10 mouse cellular contexts compared by ENCODE assay signal in the genomic region with DNA sequence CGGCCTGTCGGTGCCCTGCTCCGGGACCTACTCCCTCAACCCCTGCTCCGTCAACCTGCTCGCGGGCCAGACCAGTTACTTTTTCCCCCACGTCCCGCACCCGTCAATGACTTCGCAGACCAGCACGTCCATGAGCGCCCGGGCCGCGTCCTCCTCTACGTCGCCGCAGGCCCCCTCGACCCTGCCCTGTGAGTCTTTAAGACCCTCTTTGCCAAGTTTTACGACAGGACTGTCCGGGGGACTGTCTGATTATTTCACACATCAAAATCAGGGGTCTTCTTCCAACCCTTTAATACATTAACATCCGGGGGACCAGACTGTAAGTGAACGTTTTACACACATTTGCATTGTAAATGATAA. TPM values are rescaled to one million over a fixed set of nuclear protein-coding genes. Genes with fewer than 3 reads are reported as not detected.
DNase-seq lines count a peak whose midpoint lies in the region; ATAC-seq and TF ChIP-seq lines count a peak whose summit lies in the region.
"Had no signal": no experiment of that assay in that cellular context is flagged by ENCODE, and none has a peak within 500 bp of the region (broad histone marks: within the 10 kb centered on the region; RNA-seq: fewer than 3 reads in every experiment).

No protein-coding gene starts in this region.

- no peak for DNase-seq in left cerebral cortex, adult 2 months (ENCODE audit: extremely low spot score in 1 of 2, low spot score in 2 of 2)
- DNase-seq in left cerebral cortex, adult 8-10 months (ENCODE audit: low spot score in 2 of 2), result no peak
- DNase-seq in embryo, embryonic 10.5 days (ENCODE audit: low spot score), result peak; percentile 54
- no peak for DNase-seq in ovary, adult 18-20 months (ENCODE audit: low spot score)
- no peak for DNase-seq in cerebellum, adult 9-10 months

- intact Hi-C loops in left cerebral cortex, adult 2 months (cut with DNase I), result no loop called here

- no peaks in the 10 kb centered on the region for H3K9me3 ChIP-seq in forebrain, embryonic 12.5 days
- H3K9me3 ChIP-seq in midbrain, embryonic 13.5 days, result no peaks in the 10 kb centered on the region

- peaks cover 9% of the 10 kb centered on the region; the same call in 1 of the 2 replicates for H3K36me3 ChIP-seq in forebrain, embryonic 12.5 days (replicated peaks)
- H3K36me3 ChIP-seq in midbrain, embryonic 13.5 days, result no peaks in the 10 kb centered on the region

- peak overlapping the region; percentile 100 for H3K9ac ChIP-seq in forebrain, embryonic 12.5 days
- H3K9ac ChIP-seq in midbrain, embryonic 13.5 days (replicated peaks), result no peak overlapping the region; the same call in 1 of the 2 replicates

- H3K4me2 ChIP-seq in forebrain, embryonic 12.5 days, result peak overlapping the region; percentile 4; the same call in 1 of the 2 replicates
- H3K4me2 ChIP-seq in midbrain, embryonic 13.5 days (replicated peaks), result no peak overlapping the region

- 1% methylated on average over 23 of the region's 23 CpGs for WGBS in forebrain, embryonic 12.5 days
- WGBS in midbrain, embryonic 13.5 days, result under 1% methylated on average over 23 of the region's 23 CpGs

- peaks cover 8% of the 10 kb centered on the region; the same call in 1 of the 2 replicates for H3K4me1 ChIP-seq in forebrain, embryonic 12.5 days
- H3K4me1 ChIP-seq in midbrain, embryonic 13.5 days (replicated peaks), result peaks cover 11% of the 10 kb centered on the region; the same call in 1 of the 2 replicates

- TF ChIP-seq CTCF in left cerebral cortex, adult 2 months (IDR thresholded peaks at IDR 0.05), result no peak

- peak overlapping the region; percentile 98 for H3K27ac ChIP-seq in left cerebral cortex, adult 2 months
- peak overlapping the region; percentile 100 for H3K27ac ChIP-seq in forebrain, embryonic 12.5 days
- H3K27ac ChIP-seq in midbrain, embryonic 13.5 days, result peak overlapping the region; percentile 47; the same call in 1 of the 2 replicates

- peaks cover 31% of the 10 kb centered on the region; the same call in 1 of the 2 replicates for H3K27me3 ChIP-seq in forebrain, embryonic 12.5 days
- peaks cover 79% of the 10 kb centered on the region for H3K27me3 ChIP-seq in midbrain, embryonic 13.5 days

- ATAC-seq in forebrain, embryonic 12.5 days (ENCODE audit: low FRiP score), result no peak
- no peak; the same call in 1 of the 2 replicates for ATAC-seq in midbrain, embryonic 13.5 days

- peak overlapping the region; percentile 72 for H3K4me3 ChIP-seq in left cerebral cortex, adult 2 months
- peak overlapping the region; percentile 92 for H3K4me3 ChIP-seq in forebrain, embryonic 12.5 days (replicated peaks)
- peak overlapping the region; percentile 33 for H3K4me3 ChIP-seq in midbrain, embryonic 13.5 days (replicated peaks)

RNA-seq across cellular contexts. Expression of gene Gm43517, which starts 0.6 kb away (rescaled TPM):
- total RNA-seq in left cerebral cortex, adult 2 months (2021), result 1 to 10 TPM; 6.9 to 8.6 TPM
- 1 to 10 TPM; 5.9 to 7.2 (median 6.5) TPM for total RNA-seq in left cerebral cortex, adult 8-10 months (2022)
- polyA plus RNA-seq in forebrain, embryonic 12.5 days (2016; fragmentation: Nextera tagmentation; extraction: Ambion mirVana), result 1.9 and 2.2 TPM in 2 replicates
- polyA plus RNA-seq in midbrain, embryonic 13.5 days (2015; fragmentation: Nextera tagmentation; extraction: Ambion mirVana), result 0.15 TPM in 1 of 2 replicates, not detected in the other
- total RNA-seq: liver, adult 2 months had no signal
- polyA plus RNA-seq: liver, adult 2 months; neural tube, embryonic 11.5 days; stomach, embryonic 14.5 days had no signal

RNA-seq across cellular contexts. Expression of gene Foxg1, which starts 3.2 kb away (rescaled TPM):
- 100 to 1,000 TPM; 111 to 112 TPM for total RNA-seq in left cerebral cortex, adult 2 months (2021)
- 100 to 1,000 TPM in 1 of 4 experiments, 10 to 100 TPM in 3; 89.6 to 102 (median 96.9) TPM for total RNA-seq in left cerebral cortex, adult 8-10 months (2022)
- polyA plus RNA-seq in forebrain, embryonic 12.5 days (2016; fragmentation: Nextera tagmentation; extraction: Ambion mirVana), result 59.7 and 68.4 TPM in 2 replicates
- 0.63 and 6.4 TPM in 2 replicates for polyA plus RNA-seq in midbrain, embryonic 13.5 days (2015; fragmentation: Nextera tagmentation; extraction: Ambion mirVana)
- total RNA-seq: liver, adult 2 months had no signal
- polyA plus RNA-seq: liver, adult 2 months; stomach, embryonic 14.5 days had no signal

Comparison
In these comparisons a context has a peak if more than half of its experiments do, and no peak if none do; other contexts are left out.
1. H3K27ac ChIP-seq: peak in every context shown above with its lines; median percentile 100 in forebrain, embryonic 12.5 days; 98 in left cerebral cortex, adult 2 months; 47 in midbrain, embryonic 13.5 days.
2. H3K4me3 ChIP-seq: peak in every context shown above with its lines; median percentile 92 in forebrain, embryonic 12.5 days; 72 in left cerebral cortex, adult 2 months; 33 in midbrain, embryonic 13.5 days.